Mouse (Mus musculus) adrenal gland, postnatal 25 days (tissue): ENCODE results near the gene Kif1a. TPM values are rescaled to one million over a fixed set of nuclear protein-coding genes. Genes with fewer than 3 reads are reported as not detected.
"Not testable (repeated sequence)": the region's sequence is repeated elsewhere in the genome, so short reads cannot be mapped to it uniquely, and the experiment has no call there.

ENCODE experiments used
- DNase-seq: peaks from one replicate; pipeline ENCODE4 v3.0.0; 2021; ENCODE audit warnings: mixed read lengths
- total RNA-seq: library from RNA; stranded (reverse); gene quantifications from 2 replicates; pipeline ENCODE4 v1.2.3, GENCODE M21; 2021

Kif1a gene
- total RNA-seq, 1 experiment from 2014 or later = 26.0 TPM

GRCm38 (mm10) chr1:93020602-93021001 lies 81.1 kb downstream of the Kif1a start:
- DNase-seq = no peak

GRCm38 (mm10) chr1:93018716-93019115 lies 83.0 kb downstream of the Kif1a start:
- DNase-seq = no peak

DNA sequence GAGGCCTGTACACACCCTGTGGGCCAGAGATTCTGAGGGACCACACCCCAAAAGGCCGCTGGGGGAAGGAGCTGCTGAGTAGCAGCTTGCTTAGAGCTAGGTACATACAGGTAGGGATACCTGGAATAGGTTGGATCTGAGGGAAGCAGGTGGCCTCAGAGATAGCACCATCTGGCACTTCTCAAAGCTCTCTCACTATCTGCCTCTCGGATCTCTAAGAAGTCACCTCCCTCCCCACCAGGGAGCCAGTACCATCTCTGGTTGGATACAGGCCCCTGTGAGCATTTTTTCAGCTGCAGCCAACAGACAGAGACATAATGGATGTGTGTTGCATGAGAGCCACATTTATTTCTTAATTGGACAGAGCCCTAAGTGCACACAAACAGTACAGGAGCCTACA lies 86.6 kb downstream of the Kif1a start:
- DNase-seq = no peak

DNA sequence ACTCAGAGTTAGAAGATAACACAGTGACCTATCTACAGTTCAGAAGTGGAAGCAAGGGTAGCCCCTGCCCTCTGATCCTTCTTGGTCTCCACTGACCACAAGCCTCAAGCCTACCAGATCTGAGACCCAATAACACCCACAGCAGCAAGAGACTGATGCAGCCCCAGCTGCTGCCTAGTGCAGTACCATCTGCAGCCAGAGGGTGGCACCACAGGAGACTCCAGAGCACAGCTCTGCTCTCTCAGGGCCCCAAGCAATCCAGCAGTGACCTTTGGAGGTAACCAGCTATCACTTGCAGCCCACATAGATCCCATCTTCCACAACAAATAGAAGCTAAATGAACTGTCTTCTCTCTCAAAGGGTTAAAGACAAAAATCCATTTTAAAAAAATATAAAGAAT lies 87.3 kb downstream of the Kif1a start:
- peak; percentile 86 for DNase-seq

GRCm38 (mm10) chr1:93013367-93013766 lies 88.4 kb downstream of the Kif1a start:
- no peak for DNase-seq

DNA sequence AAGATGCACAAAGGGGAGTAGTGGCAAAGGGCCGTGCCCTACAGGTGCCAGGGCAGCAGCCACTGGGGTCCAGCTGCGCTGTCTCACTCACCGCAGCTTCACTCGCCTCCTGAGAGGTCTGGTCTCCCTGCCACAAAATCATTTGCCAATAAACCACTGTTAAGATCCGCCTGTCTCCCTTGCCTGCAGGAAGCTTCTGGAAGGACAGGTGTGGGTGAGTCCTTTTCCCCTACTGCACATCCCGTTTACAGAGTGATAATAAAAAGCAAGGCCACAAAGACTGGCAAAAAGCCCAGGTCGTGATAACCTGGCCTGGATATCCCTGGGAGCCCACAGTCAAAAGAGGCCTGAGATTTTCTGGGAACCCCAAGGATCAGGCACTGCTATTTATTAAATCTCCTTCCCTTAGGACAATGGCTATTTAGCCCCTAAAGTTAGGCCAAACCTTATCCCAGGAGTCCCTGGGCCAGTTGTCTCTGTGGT lies 89.6 kb downstream of the Kif1a start:
- no peak for DNase-seq

GRCm38 (mm10) chr1:93010731-93011130 lies 91.0 kb downstream of the Kif1a start:
- DNase-seq = peak; percentile 57

DNA sequence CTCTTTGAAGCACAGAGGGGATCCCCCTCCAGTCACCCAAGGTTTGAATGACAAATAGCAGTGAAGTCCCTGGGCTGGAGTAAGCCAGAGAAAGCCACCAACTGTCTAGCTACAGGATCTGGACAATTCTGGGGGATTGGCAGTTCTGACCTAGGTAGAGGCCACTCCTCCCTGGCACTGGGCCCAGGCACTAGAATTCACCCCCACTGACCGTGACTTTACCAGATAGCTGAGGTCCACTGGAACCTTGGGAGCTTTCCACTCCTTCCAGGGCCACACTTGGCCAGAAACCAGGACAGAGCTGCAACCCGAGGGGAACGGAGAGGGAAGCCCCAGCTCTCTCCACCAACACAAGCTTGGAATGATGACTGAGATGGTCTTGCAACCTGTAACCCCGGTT lies 92.6 kb downstream of the Kif1a start:
- peak; percentile 90 for DNase-seq

- DNase-seq = no peak
Measured at GRCm38 (mm10) chr1:93006061-93006460, 95.7 kb downstream of the Kif1a start, which contains the start of gene Aqp12. TSS of gene Aqp12 (plus strand) at chr1:93006334.

DNA sequence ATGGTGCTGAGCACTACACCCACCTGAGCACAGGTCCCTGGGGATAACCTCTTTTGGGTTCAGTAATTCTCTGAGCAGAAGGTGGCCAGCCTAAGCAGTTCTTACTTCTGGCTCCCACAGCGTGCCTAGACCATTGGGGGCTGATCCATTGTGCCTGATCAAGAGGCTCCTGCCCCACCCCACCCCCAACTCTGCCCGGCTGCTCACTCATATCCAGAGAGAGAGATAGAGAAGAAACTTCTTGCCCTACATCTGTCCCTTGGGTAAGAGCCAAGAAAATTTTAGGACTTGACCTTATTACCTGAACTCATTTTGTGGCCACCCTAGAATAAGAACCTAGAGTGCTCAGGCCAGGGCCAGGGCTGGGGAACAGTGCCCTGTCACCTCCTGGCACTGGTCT lies 108.9 kb downstream of the Kif1a start:
- no peak for DNase-seq

- peak; percentile 27 for DNase-seq
Measured at GRCm38 (mm10) chr1:92992214-92992855, 109.4 kb downstream of the Kif1a start.

GRCm38 (mm10) chr1:92989891-92990290 lies 111.9 kb downstream of the Kif1a start:
- DNase-seq = no peak

DNA sequence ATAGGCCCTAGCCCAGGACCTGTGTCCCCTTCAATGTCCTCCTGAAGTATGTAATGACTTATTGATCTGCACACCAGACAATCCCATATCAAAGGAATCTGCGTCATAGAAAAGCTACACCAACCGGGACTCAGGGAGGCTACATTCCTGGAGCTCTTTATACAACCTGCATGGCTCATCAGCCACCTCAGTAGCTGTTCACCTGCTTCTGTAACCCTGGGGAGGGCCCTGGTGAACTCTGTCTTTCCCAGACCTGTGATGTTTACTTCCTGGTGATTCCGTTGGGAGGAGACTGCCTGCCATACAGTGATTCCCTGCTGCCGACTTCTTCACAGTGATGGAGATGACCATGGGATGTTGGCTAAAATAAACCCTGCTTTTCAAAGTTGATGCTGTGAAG lies 112.9 kb downstream of the Kif1a start:
- no peak for DNase-seq

GRCm38 (mm10) chr1:92984999-92985398 lies 116.8 kb downstream of the Kif1a start:
- DNase-seq = no peak

GRCm38 (mm10) chr1:92982931-92983605 lies 118.7 kb downstream of the Kif1a start:
- DNase-seq = no peak

DNA sequence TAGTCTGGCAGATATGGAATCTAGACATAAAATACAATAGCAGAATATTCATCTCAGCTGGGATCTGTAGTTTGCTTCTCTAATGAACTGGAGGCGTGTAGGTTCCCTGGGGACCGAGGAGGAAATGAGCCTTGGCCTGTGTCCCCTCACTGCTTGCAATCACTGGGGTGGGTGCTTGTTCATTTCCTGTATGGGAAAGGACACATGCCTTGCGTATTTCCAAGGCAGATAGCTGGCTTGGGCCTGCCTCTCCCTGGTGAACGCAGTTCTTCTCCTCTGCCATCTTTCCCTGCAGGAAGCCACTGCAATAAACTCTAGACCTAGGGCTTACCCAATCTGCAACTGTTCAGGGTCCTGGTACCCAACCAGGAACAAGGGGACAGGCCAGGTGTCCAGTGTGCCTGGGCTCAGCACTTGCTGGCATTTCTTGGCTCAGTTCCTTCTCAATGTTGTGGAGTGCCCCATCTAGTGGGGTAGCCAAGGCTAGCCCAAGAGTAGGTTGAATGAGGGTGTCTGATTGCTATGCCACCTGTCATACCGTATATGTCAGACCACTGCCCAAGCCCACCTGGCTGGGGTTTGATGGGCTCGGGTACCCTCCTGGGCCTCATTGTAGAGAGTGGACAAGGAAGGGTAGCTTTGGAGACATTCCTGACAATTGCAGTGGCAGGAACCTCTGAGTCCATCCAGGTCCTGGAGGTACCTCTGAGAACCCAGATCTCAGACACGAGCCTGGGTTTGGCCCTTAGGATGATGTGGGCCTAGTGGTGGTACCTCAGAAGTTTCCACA lies 120.5 kb downstream of the Kif1a start:
- no peak for DNase-seq

DNA sequence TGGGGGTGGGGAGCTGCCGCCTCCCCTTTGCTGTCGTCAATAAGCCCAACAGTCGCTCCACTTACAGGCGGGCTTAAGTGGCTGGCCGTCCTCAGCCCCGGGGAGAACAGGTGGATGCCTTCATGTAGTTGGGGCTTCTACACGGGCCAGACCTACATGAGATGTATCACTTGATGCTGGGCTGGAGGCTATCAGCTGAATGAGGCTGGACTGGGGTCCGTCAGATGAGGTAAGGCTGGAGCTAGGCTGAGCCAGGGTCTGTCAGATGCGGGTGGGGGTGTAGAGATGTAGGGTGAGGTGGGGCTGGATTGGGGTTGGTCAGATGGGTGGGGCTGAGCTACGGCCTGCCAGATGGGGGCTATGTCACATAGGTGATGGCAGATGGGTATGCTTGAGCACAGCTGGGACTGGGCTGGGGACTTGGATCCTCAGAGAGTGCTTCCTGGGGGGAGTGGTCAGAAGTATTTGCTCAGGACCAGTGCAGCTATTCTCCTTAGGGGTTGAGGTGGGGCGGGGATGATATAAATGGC lies 122.6 kb downstream of the Kif1a start:
- DNase-seq = no peak

DNA sequence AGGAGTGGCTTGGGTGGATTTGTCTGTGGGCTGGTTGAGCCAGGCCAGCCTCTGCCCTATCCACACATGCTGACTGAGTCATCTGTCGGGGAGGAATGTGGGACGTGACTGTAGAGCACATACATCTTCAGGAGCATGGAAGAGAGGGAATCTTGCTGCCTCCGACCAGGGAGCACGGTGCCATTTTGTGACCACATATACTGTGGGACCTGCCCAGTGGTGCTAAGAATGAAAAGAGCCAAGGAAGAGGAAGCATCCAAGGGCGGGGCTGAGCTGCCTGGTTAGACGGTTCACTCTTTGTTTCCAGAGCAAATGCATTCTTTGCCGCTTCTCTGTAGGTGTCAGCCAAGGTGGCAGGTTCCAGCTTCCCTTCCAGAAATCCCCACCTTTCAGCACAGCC lies 123.1 kb downstream of the Kif1a start:
- no peak for DNase-seq

DNA sequence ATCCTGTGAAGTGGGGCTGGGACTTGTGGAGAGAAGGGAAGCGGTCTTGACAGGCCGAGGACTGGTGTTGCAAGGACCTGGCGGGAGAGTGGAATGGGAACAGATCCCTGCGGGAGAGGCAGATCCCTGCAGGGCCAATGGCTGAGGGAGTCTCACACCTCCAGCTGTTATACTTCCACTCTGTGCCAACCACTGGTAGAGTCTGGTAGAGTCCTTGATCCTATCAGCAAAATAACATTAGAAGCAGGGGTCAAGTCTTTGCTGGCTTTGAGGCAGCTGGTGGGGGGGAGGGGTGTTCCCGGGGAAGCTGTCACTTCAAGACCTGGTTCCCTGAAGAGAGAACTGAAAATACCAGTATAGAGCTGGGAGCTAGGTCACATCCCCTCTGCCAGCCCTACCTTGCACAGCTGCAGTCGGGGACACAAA lies 125.6 kb downstream of the Kif1a start:
- DNase-seq = peak; percentile 28

DNA sequence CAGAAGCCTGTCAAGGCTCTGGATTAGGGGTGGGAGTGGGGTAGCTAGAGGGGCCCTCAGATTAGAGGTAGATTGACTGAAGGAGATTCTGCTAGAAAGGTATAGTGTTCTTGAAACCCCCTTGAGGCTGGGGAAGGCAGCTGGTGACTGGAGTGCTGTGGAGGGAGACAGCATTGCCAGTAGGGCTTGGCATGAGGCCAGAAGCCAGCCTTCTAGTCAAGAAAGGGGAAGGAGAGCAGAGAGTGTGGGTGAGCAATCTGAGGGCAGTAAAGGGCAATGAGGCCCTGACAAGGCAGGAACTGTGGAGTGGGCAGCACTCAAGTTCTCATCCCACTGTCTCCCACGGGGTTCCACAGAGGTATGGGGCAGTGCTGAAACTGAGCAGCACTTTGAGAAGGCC lies 128.9 kb downstream of the Kif1a start:
- peak; percentile 76 for DNase-seq

- DNase-seq = no peak
Measured at GRCm38 (mm10) chr1:92971879-92972795, 129.6 kb downstream of the Kif1a start.

GRCm38 (mm10) chr1:92970791-92971190 lies 131.0 kb downstream of the Kif1a start:
- not testable (repeated sequence) for DNase-seq
